In the genomic region with DNA sequence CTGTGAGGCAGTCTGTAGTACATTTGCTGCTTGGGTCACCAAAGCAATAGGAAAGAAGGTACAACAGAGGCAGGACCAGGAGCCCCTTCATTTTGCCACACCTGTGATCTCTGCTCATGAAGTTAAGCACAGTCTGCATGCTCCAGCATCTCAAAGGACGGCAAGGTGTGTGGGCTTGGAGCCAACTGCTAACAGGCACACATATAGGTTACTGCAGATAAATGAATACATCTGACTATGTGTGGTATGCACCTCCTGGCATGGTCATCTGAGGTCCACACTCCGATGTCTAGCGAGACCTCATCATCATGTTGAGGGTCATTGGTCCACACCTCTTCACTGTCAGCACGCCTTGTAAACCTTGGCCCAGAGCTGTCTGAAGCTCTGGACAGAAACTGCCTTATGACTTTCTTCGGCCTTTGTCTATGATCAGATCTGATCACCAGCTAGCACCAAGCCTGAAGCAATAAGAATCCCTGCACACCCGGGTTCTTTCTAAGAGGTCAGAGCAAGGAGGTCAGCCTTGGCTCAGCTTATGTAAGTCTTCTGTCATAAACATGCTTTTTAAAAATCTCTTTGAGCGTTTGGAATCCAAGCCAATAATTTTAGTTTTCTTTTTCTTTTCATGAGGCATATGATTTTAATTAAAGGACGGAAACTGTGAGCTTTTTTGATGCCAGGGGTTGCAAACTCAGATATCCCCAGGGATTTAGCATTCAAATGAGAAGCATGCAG, we compare ENCODE assay signal across 25 mouse cellular contexts. TPM values are rescaled to one million over a fixed set of nuclear protein-coding genes. Genes with fewer than 3 reads are reported as not detected.
DNase-seq lines count a peak whose midpoint lies in the region; TF ChIP-seq lines count a peak whose summit lies in the region.
"Had no signal": no experiment of that assay in that cellular context is flagged by ENCODE, and none has a peak within 500 bp of the region (broad histone marks: within the 10 kb centered on the region; RNA-seq: fewer than 3 reads in every experiment).

No protein-coding gene starts in this region.

- no peaks in the 10 kb centered on the region for H3K27me3 ChIP-seq in cerebellum, adult 2 months (ENCODE audit: control insufficient read depth, insufficient read depth, low read length)
- H3K27me3 ChIP-seq in kidney, adult 2 months (replicated peaks; ENCODE audit: control insufficient read depth, insufficient read depth, low read length) = no peaks in the 10 kb centered on the region
- H3K27me3 ChIP-seq: heart, embryonic 12.5 days; intestine, embryonic 15.5 days; kidney, embryonic 15.5 days; midbrain, embryonic 15.5 days; Patski; stomach, embryonic 15.5 days had no signal

- H3K36me3 ChIP-seq in kidney, adult 2 months (ENCODE audit: control insufficient read depth, insufficient read depth, low read length) = no peaks in the 10 kb centered on the region
- H3K36me3 ChIP-seq: heart, embryonic 12.5 days; hindbrain, embryonic 10.5 days; intestine, embryonic 15.5 days; kidney, embryonic 15.5 days; midbrain, embryonic 15.5 days; stomach, embryonic 15.5 days had no signal

- no peak overlapping the region for H3K4me3 ChIP-seq in cerebellum, adult 2 months (replicated peaks; ENCODE audit: insufficient read depth, low read depth, low read length)
- H3K4me3 ChIP-seq in kidney, adult 2 months (ENCODE audit: insufficient read depth, low read depth, low read length) = no peak overlapping the region
- H3K4me3 ChIP-seq in brown adipose tissue, adult 24 weeks (ENCODE audit: insufficient read depth, low read depth, low read length) = no peak overlapping the region
- H3K4me3 ChIP-seq: heart, embryonic 12.5 days; hindbrain, embryonic 10.5 days; intestine, embryonic 15.5 days; kidney, embryonic 15.5 days; left cerebral cortex, adult 2 months; midbrain, embryonic 15.5 days; stomach, embryonic 15.5 days had no signal

- no peak for TF ChIP-seq POLR2A in cerebellum, adult 2 months (IDR thresholded peaks at IDR 0.05; ENCODE audit: borderline replicate concordance, insufficient read depth, low read length)
- no peak for TF ChIP-seq POLR2A in kidney, adult 2 months (IDR thresholded peaks at IDR 0.05; ENCODE audit: low read depth, low read length)

- peak in 1 of 2 experiments; percentile 43 for DNase-seq in cerebellum, adult 2 months
- DNase-seq in cerebellum, postnatal 4 days (ENCODE audit: low spot score in 2 of 2) = no peak
- no peak for DNase-seq in kidney, adult 2 months
- DNase-seq in kidney, adult 9 months = no peak
- DNase-seq in 3T3-L1 (ENCODE audit: low read depth, low spot score) = peak; percentile 44
- no peak for DNase-seq in ovary, postnatal 14 days (ENCODE audit: low spot score)
- no peak for DNase-seq in lung, postnatal 4 days
- DNase-seq: adrenal gland, adult 2 months; cerebellum, postnatal 10 days; embryo, embryonic 11 days; heart, postnatal 10 days; kidney, postnatal 4 days; liver; right cerebral cortex, adult 18-20 months; right cerebral cortex, postnatal 4 days; thymus, postnatal 25 days had no signal

- H3K4me1 ChIP-seq in cerebellum, adult 2 months (ENCODE audit: control insufficient read depth, insufficient read depth, low read length) = peaks cover 14% of the 10 kb centered on the region
- H3K4me1 ChIP-seq in kidney, adult 2 months (ENCODE audit: control insufficient read depth, insufficient read depth, low read length) = peaks cover 4% of the 10 kb centered on the region; the same call in 1 of the 2 replicates
- H3K4me1 ChIP-seq in brown adipose tissue, adult 24 weeks (ENCODE audit: control insufficient read depth, insufficient read depth, insufficient read length, low read length) = 0 out of 2 replicates have a peak, but pooled peaks cover 4% of the 10 kb centered on the region

- no peak for TF ChIP-seq CTCF in cerebellum, adult 2 months (IDR thresholded peaks at IDR 0.05; ENCODE audit: borderline replicate concordance, insufficient read depth, low read depth, low read length)
- TF ChIP-seq CTCF in kidney, adult 2 months (conservative IDR thresholded peaks at IDR 0.05; ENCODE audit: insufficient read depth, insufficient read length, low read depth, low read length) = no peak

- H3K27ac ChIP-seq in cerebellum, adult 2 months (ENCODE audit: insufficient read depth, low read length) = peak overlapping the region; percentile 86
- peak overlapping the region; percentile 70 for H3K27ac ChIP-seq in kidney, adult 2 months (ENCODE audit: insufficient read depth, low read depth, low read length)
- 0 out of 2 replicates have a peak overlapping the region, but pooled peaks have one; percentile 30 for H3K27ac ChIP-seq in brown adipose tissue, adult 24 weeks (replicated peaks; ENCODE audit: low read depth, low read length)
- H3K27ac ChIP-seq: hindbrain, embryonic 10.5 days; intestine, embryonic 15.5 days; kidney, embryonic 15.5 days; left cerebral cortex, adult 2 months; midbrain, embryonic 15.5 days; stomach, embryonic 15.5 days had no signal

- WGBS in cerebellum, adult 2 months = 65% methylated on average over 8 of the region's 8 CpGs
- WGBS in kidney, adult 2 months = 64% methylated on average over 8 of the region's 8 CpGs

RNA-seq across cellular contexts. Expression of a gene that starts 3.8 kb away (rescaled TPM):
- polyA plus RNA-seq in cerebellum, adult 2 months (2012; rRNA removed) = 122 and 132 TPM in 2 replicates
- polyA plus RNA-seq in kidney, adult 2 months (2012; rRNA removed) = 62.2 and 63.7 TPM in 2 replicates
- polyA plus RNA-seq in brown adipose tissue, adult 24 weeks (2012; ENCODE audit: insufficient read depth, insufficient read length, missing spikeins) = 26.5 and 27.8 TPM in 2 replicates

Comparison
In these comparisons a context has a peak if more than half of its experiments do, and no peak if none do; other contexts are left out.
1. H3K27ac ChIP-seq: peak in every context shown above with its lines; median percentile 86 in cerebellum, adult 2 months; 70 in kidney, adult 2 months; 30 in brown adipose tissue, adult 24 weeks.